Mouse (Mus musculus) yolk sac, embryonic 10.5 days (tissue): Measurements from ENCODE around the gene Rasgef1b.

Source experiments
- DNase-seq: peaks from one replicate; pipeline ENCODE4 v3.0.0-alpha.2; 2017; ENCODE audit warnings: low spot score

Rasgef1b gene

DNA sequence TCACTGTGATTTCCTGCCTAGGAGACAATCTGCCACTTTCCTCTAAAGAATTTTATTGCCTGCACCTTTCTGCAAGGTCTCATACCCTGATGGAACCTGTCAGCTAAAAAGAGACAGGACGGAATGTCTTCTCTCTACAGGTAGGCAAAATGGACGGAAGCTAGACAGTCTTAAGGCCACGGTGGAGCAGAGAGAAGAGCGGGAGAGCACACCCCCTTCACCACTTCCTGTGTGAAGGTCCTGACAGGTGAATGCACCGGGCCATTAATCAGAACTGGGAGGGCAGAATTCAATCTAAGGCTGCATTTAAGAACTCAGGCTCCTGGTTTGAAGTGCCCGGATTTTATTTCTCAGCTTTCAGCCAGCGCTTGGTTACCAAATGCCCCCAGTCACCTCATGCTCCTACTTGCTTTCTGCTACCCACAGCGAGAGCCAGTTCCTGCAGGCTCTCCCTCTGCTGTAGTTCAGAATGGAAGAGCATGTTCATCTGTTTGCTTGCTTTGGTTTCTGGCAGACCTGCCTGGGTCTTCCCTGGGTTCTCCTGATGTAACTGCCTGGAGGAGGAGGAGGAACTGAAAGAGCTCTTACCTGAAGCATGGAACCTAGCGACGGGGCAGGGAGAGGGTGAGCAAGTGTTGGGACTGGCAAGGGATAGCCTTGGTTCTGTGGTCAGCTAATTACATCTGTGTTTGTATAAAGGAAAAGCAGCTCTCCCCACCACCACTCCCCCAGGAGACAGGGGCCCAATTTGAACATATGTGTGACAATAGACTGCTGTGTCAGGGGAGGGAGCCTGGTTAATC, 233.3 kb downstream of the Rasgef1b start:
- DNase-seq, result no peak

GRCm38 (mm10) chr5:99493861-99494260, 235.0 kb downstream of the Rasgef1b start:
- no peak for DNase-seq

GRCm38 (mm10) chr5:99493017-99493416, 235.8 kb downstream of the Rasgef1b start:
- DNase-seq, result no peak

GRCm38 (mm10) chr5:99488479-99489158, 240.2 kb downstream of the Rasgef1b start:
- no peak for DNase-seq

DNA sequence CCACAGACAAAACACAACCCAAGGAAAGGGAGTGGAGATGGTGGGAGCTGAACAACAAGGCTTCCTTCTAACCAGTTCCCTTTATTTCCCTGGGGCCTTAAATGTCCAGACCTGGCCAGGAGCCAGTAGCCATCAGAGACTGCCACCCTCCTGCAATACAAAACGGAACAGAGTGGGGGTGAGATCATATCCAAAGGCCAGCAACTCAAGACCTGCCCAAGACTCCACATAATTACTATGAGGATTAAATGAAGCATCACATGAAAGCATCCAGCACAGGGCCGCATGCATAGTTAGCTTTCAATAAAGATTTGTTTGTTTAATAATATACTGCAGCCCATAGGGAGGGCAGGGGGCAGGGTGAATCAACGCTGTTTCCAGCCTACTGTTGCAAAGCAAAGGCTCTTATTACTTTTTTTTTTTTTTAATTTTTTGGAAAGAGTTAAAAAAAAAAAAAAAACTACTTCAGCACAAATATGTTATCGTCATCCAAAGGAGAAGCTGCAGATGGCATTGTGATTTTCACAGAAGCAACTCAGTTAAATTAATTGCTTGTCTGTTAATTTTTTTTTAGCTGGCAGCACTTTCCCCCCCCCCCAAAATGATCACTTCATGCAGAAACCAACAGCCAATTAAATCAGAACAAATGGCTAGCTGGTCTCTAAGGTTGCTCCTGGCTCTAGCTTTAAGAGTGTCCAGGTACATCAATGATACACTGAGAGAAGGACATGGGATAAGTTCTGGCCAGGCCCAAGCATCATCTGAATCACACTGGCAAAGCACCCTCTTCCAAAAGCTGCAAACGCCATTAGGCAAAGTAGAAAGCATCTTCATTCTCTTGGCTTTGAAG, 241.6 kb downstream of the Rasgef1b start:
- no peak for DNase-seq

DNA sequence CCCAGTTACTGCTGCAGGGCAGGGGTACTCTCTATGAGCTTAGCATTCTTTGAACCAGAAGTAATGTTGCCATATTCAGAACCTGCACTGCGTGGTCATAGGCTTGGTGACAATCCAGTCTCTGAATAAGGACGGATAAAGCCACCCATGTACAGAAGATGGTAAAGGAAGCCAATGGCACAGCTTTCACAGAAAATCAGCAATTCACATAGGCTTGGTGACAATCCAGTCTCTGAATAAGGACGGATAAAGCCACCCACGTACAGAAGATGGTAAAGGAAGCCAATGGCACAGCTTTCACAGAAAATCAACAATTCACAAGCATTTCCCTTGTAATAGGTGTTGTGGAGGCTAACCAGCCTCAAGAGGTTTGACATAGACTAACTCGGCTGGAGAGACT, 245.7 kb downstream of the Rasgef1b start:
- no peak for DNase-seq

DNA sequence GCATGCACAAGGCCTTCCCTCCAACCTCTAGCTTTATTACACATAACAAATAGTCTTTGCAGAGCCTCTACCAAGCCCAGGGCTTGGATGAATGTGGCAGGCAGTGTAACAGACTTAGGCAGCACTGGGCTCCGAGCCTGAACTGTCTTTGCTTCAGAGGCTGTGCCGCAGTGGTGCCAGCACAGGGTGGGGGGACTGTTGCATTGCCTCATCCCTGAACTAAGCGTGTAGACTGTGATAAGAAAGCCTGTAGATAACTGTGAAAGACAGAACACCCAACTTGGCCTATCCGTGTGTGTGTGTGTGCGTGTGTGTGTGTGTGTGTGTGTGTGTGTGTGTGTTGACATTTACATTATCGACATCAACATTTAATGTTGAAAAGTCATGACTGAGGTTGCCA, 246.3 kb downstream of the Rasgef1b start:
- no peak for DNase-seq

- no peak for DNase-seq
Measured at GRCm38 (mm10) chr5:99482016-99482415, 246.8 kb downstream of the Rasgef1b start.

DNA sequence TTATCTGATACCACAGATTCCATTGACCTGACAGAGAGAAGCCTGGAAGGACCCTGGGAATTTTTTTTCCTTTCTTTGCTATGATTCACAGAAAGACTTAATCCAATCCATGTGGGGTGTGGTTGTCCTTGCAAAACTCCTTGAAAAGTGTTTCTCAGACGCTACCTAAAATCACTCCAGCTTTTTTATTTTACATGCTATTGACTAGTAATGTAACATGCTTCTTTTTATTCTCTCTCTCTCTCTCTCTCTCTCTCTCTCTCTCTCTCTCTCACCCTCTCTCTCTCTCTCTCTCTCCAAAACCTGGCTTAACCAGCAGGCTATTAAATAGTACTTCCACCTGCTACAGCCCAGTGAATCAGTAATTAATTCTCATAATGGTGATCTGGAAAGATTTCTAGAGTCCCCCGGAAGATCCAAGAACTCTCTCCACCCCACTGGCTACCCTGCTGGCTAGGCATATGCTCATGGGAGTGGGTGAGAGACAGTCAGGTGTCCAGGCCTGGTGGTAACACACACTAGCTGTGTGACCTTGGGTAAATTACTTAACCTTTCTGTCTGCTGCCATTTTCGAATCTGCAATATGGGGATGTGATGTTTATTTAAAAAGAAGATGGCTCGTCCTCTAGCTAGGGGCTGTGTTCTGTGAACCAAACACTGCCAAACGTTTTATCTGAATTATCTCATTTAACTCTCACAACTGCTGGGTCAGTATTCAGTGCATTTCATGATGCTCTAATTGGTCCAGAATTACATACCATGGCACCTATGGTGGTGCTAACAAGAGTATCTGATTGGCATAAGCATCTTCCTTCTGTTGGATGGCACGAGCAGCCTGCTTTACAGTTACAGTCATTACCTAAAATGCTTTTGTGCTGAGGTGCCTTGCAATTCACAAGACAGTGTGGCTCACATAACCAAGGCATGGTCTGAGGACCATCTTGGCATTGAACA, 248.5 kb downstream of the Rasgef1b start:
- no peak for DNase-seq

- DNase-seq, result peak; percentile 26
Measured at GRCm38 (mm10) chr5:99479263-99480077, 249.4 kb downstream of the Rasgef1b start.

DNA sequence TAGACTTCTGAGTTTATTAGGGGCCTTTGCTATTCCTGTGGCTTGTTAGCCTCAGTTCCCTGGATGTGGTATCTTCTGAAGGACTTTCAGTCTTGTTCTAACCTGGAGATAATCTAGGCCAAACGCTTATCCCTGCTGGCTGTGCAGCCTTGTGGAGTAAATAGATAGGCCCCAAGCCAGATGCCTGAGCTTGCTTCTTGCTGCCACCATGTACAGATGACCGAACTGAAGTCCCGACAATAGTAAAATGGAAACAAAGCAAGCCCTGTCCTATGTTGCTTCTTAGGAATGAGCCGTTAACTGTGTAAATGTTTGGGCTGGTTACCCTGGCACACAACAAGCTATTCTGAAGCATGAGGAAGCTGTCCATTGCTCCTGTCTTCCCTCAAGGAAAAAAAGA, 250.1 kb downstream of the Rasgef1b start:
- no peak for DNase-seq

DNA sequence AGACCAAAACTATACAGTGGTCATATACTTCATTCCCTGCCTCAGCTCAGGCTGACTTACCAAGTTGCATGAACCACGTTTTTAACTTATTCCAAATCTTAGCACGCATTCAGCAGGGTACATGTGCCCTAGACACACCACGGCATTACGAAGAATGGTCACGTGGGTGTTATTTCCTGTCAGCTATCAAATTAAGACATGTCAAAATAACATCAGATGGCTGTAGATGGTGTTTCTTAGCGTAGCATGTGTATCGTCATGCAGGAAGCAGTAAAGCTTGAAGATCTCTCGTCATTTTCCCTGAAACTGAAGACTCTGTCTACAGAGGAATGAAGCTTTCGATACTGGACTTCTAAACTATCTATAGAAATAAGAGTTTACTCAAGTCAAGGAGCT, 251.4 kb downstream of the Rasgef1b start:
- DNase-seq, result no peak

DNA sequence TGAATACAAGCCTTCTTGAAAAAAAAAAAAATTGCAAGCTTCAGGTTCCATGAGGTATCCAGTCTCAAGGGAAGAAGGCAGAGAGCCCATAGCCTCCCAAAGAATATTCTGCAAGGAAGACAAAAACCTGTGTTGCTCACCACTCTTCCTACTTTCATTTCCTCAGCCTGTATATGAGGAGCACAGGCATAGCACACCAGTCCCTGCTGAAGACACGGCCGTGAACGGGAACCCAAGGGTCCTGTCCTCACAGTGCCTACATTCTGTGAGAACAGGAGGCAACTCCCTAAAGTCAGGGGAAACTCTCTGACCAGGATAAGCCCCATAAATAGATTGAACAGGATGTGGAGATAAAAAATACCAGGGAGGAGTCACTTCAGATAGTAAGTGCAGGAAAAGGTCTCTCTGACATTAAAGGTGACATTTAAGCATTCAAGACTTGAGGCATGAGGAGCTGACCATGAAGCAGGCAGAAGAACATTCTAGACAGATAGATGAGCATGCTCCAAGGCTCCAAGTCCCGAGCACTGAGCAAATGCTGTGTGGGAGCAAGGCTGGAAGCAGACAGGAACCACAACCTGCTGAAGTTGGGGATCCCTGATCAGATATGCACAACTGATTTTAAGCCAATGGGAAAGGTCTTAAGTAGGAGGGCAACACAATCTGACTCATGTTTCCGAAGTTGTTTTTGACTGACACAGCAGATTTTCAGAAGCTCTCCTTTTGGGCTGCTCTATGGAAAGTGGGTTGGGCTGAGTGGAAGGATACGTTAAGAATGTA, 252.0 kb downstream of the Rasgef1b start:
- DNase-seq, result no peak

DNA sequence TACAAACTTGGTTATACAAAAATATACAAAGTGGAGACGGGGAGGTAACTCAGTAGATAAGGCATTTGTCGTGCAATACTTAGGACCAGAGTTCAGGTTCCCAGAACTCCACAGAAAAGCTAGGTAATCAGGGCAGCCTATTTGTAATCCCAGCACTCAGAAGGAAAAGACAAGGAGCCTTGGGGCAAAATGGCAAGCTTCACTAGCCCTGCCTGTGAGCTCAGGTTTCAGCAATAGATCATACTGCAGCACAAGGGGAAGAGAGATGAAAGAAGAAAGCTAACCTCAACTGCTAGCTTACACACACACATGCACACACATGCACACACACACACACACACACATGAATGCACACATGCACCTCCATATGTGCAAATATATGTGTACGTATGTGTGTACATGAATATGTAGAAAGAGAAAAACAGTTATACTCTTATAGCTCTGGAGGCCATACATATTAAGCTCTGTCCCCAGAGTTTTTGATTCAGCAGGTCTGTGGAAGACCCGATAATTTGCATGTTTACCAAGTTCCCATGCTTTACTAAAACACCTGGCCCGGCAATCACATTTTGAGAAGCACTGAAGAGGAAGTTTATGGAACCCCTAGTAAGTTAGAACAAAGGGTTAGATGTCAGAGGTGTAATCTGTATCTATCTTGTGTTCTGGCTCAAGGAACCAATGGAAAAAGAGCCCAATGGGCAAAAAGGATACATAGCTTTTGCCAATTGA, 256.1 kb downstream of the Rasgef1b start:
- no peak for DNase-seq

DNA sequence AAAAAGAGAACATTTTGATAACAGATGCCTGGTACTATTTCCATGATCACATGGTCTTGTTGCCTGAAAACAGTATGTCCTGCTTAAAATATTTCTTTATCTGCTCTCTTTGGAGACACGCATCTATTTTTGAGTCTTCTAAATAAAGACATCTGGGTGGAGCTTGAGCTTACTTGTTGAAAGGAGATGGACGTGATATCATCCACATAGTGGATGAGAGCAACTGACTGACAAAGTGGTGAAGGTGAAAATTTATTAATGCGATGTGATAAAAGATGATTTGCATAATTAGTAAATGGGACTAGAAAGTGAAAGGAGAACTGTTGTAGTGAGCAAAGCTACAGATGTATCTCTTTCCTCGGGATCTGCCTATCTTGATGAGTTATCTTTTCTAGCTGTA, 257.1 kb downstream of the Rasgef1b start:
- DNase-seq, result no peak

GRCm38 (mm10) chr5:99470613-99471012, 258.3 kb downstream of the Rasgef1b start:
- no peak for DNase-seq

- DNase-seq, result no peak
Measured at GRCm38 (mm10) chr5:99459007-99459406, 269.9 kb downstream of the Rasgef1b start.

GRCm38 (mm10) chr5:99457291-99457690, 271.6 kb downstream of the Rasgef1b start:
- no peak for DNase-seq

DNA sequence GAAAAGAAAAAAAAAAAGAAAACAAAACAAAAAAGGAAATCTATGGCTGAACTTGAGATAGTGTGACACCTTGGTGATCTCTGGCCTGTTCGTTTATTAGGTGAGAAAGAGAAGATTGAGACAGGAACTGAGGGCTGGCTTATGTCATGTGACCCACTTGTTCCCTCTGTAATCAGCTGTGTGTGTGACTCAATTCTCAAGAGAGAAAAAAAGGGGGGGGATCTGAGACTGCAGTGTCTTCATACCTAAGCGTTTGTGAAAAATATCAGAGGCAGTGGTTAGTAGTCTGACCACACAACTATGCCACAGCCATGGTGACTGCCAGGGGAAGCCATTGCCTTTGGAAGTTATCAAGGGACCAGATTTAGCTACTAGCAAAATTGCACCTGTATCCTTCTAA, 276.9 kb downstream of the Rasgef1b start:
- no peak for DNase-seq
